Mouse (Mus musculus): ENCODE data around the gene St13.

St13 gene

DNA sequence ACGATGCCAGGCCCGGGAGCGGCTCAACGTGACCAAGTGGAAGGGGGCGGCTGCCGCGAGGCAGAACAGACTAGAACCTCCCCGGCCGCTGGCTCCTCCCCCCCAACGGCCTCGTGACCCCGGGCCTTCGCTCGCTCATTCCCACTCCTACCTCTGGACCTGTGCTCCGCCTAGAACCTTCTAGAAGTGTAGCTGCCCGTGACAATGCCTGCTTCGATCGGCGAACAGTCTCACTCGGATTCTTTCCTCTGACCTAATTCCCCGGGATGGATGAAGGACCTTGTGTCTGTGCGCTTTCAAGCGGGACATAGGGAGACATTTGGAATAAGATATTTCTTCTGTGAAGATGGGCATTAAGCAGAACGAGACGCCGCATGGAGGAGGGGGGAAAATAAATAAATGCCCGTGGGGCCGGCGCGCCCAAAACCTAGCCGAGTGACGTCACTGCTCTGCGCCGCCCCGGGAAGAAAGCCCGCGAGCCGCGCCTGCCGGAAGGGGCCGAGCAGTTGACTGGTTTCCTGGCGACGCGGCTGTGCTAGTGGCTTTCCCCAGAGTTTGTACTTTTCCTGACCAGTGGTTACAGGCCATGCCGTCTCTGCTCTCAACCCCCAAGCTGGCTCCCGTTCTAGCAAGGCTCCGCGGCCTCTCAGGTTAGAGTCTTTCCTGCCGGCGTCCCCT lies at the start of gene St13, which contains the start of gene Xpnpep3:
St13 (minus strand) TSS at position 440 of the 678 bp plus-strand sequence.
Xpnpep3 (plus strand) TSS at position 501 of the 678 bp plus-strand sequence.
- peaks cover 43% of the 10 kb centered on the region for H3K4me1 ChIP-seq (replicated peaks; ENCODE audit: low read depth, low read length)
- H3K36me3 ChIP-seq (ENCODE audit: insufficient read depth, low read length), result peaks cover 39% of the 10 kb centered on the region
- H3K27me3 ChIP-seq (ENCODE audit: insufficient read depth, low read length), result no peaks in the 10 kb centered on the region
- peak within 1 kb of the TSS; percentile 99 for H3K4me3 ChIP-seq (replicated peaks; ENCODE audit: low read length)
- TF ChIP-seq CTCF (conservative IDR thresholded peaks at IDR 0.05; ENCODE audit: low read length) (no peak), NANOG (IDR thresholded peaks at IDR 0.05; ENCODE audit: borderline replicate concordance, low read length) (no peak), POU5F1 (IDR thresholded peaks at IDR 0.05; ENCODE audit: borderline replicate concordance, low read length) (no peak)
- no peaks in the 10 kb centered on the region for H3K9me3 ChIP-seq (ENCODE audit: low read length)

DNA sequence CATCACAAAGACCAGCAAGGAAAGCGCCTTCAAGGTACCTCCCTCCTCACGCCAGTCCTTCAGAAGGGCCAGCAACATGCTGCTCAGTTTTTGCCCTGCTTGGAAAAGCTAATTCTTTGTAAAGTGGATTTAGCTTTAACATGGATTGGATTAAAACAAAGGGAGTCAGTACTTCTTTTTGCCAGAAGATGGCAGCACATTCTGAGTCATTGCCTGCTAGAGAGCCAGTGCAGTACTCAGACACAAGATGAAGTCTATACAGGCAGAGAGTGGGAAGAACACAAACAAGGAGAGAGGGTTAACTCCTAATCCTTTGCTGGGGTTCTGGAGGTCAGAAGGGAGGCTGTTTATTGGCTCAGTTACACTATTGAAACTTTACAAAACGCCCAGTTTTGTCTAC lies 48.6 kb upstream of the St13 start:
- H3K36me3 ChIP-seq (ENCODE audit: insufficient read depth, low read length), result peaks cover 78% of the 10 kb centered on the region
- H3K9me3 ChIP-seq (ENCODE audit: low read length), result no peaks in the 10 kb centered on the region
- TF ChIP-seq NANOG (IDR thresholded peaks at IDR 0.05; ENCODE audit: borderline replicate concordance, low read length) (no peak), CTCF (conservative IDR thresholded peaks at IDR 0.05; ENCODE audit: low read length) (peak; percentile 93)
- 0 out of 2 replicates have a peak, but pooled peaks cover 2% of the 10 kb centered on the region for H3K4me1 ChIP-seq (replicated peaks; ENCODE audit: low read depth, low read length)
- H3K27me3 ChIP-seq (ENCODE audit: insufficient read depth, low read length), result no peaks in the 10 kb centered on the region
- H3K4me3 ChIP-seq (replicated peaks; ENCODE audit: low read length), result no peak overlapping the region

DNA sequence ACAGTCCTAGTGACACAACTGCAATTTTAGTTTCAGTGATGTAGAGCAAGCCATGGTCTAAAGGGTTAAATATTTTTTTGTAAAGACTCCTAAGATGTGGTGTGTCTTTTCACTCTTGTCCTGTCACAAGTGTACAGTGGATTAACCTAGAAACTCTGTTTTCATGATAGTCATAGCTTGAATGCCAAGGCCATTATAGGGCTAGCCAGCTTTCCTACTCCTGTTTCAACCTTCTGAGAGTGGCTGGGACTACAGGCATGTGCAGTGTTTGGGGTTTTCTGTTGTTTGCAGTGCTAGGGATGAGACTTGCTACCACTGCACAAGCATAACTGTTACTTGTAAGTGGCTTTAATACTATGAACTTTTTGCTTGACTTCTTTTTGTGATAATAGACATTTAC lies 39.4 kb upstream of the St13 start:
- H3K36me3 ChIP-seq (ENCODE audit: insufficient read depth, low read length), result peaks cover 62% of the 10 kb centered on the region
- TF ChIP-seq CTCF (conservative IDR thresholded peaks at IDR 0.05; ENCODE audit: low read length) (no peak), POU5F1 (IDR thresholded peaks at IDR 0.05; ENCODE audit: borderline replicate concordance, low read length) (no peak), NANOG (IDR thresholded peaks at IDR 0.05; ENCODE audit: borderline replicate concordance, low read length) (no peak)
- no peak overlapping the region for H3K4me3 ChIP-seq (replicated peaks; ENCODE audit: low read length)
- H3K9me3 ChIP-seq (ENCODE audit: low read length), result no peaks in the 10 kb centered on the region
- H3K4me1 ChIP-seq (replicated peaks; ENCODE audit: low read depth, low read length), result no peaks in the 10 kb centered on the region
- H3K27me3 ChIP-seq (ENCODE audit: insufficient read depth, low read length), result no peaks in the 10 kb centered on the region

DNA sequence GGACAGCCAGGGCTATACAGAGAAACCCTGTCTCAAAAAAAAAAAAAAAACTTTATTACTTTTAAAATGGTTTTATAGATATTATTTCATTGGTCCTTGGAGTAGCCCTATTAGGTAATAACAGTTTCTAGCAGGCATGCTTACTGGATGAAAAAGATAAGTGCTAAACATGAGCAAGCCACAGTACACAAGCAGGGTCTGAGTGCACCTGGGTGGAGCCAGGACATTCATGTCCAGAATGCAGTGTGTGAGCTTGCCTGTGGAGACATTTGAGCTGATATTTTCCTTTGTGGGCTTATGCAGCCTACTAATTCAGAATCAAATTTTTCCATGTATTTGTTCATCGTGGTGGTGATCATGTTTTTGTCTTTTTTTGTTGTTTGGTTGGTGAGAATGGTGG lies 38.5 kb upstream of the St13 start:
- no peak for TF ChIP-seq POU5F1 (IDR thresholded peaks at IDR 0.05; ENCODE audit: borderline replicate concordance, low read length)
- Histone ChIP-seq H3K27me3 (ENCODE audit: insufficient read depth, low read length) (no peaks in the 10 kb centered on the region), H3K4me1 (replicated peaks; ENCODE audit: low read depth, low read length) (no peaks in the 10 kb centered on the region), H3K4me3 (replicated peaks; ENCODE audit: low read length) (no peak overlapping the region), H3K9me3 (ENCODE audit: low read length) (no peaks in the 10 kb centered on the region), H3K36me3 (ENCODE audit: insufficient read depth, low read length) (peaks cover 55% of the 10 kb centered on the region)

DNA sequence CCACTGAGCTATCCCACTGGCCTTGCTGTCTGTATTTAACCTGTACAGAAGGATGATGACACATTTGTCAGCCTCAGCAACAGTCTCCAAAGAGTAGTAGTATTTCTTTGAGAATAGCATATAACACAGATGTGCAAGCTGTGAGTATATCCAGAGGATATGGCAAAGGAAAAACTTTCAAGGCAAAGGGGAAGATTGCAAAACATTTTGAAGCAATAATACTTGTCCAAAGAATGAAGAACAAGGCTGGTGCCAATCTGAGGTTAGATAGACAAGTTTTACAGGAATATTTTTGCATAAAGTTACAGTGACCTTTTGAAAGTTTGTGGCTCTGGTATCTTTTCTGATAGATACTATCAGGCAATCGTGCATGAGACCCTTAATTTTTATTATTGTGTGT lies 31.3 kb upstream of the St13 start:
- Histone ChIP-seq H3K4me3 (replicated peaks; ENCODE audit: low read length) (no peak overlapping the region), H3K36me3 (ENCODE audit: insufficient read depth, low read length) (peaks cover 72% of the 10 kb centered on the region), H3K27me3 (ENCODE audit: insufficient read depth, low read length) (no peaks in the 10 kb centered on the region), H3K4me1 (replicated peaks; ENCODE audit: low read depth, low read length) (no peaks in the 10 kb centered on the region), H3K9me3 (ENCODE audit: low read length) (no peaks in the 10 kb centered on the region)
- TF ChIP-seq CTCF (conservative IDR thresholded peaks at IDR 0.05; ENCODE audit: low read length) (no peak), NANOG (IDR thresholded peaks at IDR 0.05; ENCODE audit: borderline replicate concordance, low read length) (no peak), POU5F1 (IDR thresholded peaks at IDR 0.05; ENCODE audit: borderline replicate concordance, low read length) (no peak)

DNA sequence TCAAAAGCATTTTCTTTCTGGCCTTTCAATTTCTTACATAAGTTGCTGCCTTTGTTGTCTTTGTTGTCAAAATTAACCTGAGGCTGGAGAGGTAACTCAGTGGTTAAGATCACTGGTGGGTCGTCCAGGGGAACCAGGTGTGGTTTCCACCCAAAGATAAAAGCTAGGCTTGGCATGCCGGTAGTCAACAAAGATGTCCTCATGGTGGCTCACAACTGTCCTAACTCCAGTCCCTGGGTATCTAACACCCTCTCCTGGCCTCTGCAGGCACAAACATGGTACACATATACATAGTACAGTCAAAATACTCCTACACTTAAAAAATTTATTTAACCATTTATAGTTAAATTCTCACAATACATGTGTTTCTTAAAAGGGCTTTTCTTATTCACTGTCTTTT lies 28.1 kb upstream of the St13 start:
- H3K36me3 ChIP-seq (ENCODE audit: insufficient read depth, low read length), result peaks cover 59% of the 10 kb centered on the region
- peaks cover 14% of the 10 kb centered on the region for H3K4me1 ChIP-seq (replicated peaks; ENCODE audit: low read depth, low read length)
- no peak overlapping the region for H3K4me3 ChIP-seq (replicated peaks; ENCODE audit: low read length)
- no peaks in the 10 kb centered on the region for H3K9me3 ChIP-seq (ENCODE audit: low read length)
- no peaks in the 10 kb centered on the region for H3K27me3 ChIP-seq (ENCODE audit: insufficient read depth, low read length)
- TF ChIP-seq POU5F1 (IDR thresholded peaks at IDR 0.05; ENCODE audit: borderline replicate concordance, low read length) (no peak), CTCF (conservative IDR thresholded peaks at IDR 0.05; ENCODE audit: low read length) (no peak), NANOG (IDR thresholded peaks at IDR 0.05; ENCODE audit: borderline replicate concordance, low read length) (no peak)

DNA sequence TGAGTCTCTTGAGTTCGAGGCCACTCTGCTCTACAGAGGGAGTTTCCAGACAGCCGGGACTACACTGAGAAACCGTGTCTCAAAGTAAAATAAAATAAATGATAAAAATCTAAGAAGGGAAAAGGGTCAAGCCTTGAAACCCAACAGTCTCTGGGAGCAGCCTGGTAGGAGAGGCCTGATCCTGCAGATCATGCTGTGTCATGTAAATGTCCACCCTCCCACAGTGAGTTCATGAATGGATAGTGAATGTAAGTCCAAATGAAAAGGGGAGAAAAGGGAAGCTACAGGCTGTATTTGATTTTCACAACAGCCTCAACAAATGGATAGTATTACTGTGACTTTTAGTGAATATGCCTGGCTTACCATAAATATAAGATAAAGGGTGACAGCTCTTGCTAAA lies 25.4 kb upstream of the St13 start:
- H3K9me3 ChIP-seq (ENCODE audit: low read length), result no peaks in the 10 kb centered on the region
- no peak for TF ChIP-seq POU5F1 (IDR thresholded peaks at IDR 0.05; ENCODE audit: borderline replicate concordance, low read length)
- no peak for TF ChIP-seq NANOG (IDR thresholded peaks at IDR 0.05; ENCODE audit: borderline replicate concordance, low read length)
- no peak for TF ChIP-seq CTCF (conservative IDR thresholded peaks at IDR 0.05; ENCODE audit: low read length)
- no peaks in the 10 kb centered on the region for H3K27me3 ChIP-seq (ENCODE audit: insufficient read depth, low read length)
- peaks cover 14% of the 10 kb centered on the region for H3K4me1 ChIP-seq (replicated peaks; ENCODE audit: low read depth, low read length)
- peaks cover 37% of the 10 kb centered on the region for H3K36me3 ChIP-seq (ENCODE audit: insufficient read depth, low read length)
- H3K4me3 ChIP-seq (replicated peaks; ENCODE audit: low read length), result no peak overlapping the region

DNA sequence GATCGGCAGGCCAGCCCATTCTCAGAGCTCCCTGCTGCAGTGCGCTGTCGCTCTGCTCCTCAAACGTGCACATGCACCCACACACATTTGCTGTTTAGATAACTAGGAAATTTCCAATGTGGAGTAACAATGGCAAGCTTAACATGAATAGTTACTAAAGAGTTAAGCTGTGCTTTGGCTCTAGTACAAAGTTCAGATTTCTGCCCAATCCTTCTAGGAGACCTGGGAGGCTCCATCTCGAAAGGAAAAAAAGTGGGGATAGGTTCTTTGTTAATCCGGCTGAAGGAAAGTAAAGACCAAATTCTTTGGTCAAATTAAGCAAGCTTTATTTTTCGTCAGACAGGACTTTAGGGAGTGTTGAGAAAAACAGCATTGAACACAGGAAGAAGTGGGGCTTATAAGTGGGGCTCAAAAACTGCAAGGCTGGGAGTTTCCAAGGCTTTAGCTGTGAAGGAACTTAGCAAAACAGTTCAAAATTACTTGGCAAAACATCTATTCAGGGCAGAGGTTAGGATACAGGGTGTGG lies 22.3 kb upstream of the St13 start:
- no peaks in the 10 kb centered on the region for H3K27me3 ChIP-seq (ENCODE audit: insufficient read depth, low read length)
- no peak for TF ChIP-seq POU5F1 (IDR thresholded peaks at IDR 0.05; ENCODE audit: borderline replicate concordance, low read length)
- no peak for TF ChIP-seq NANOG (IDR thresholded peaks at IDR 0.05; ENCODE audit: borderline replicate concordance, low read length)
- no peak for TF ChIP-seq CTCF (conservative IDR thresholded peaks at IDR 0.05; ENCODE audit: low read length)
- no peak overlapping the region for H3K4me3 ChIP-seq (replicated peaks; ENCODE audit: low read length)
- peaks cover 23% of the 10 kb centered on the region for H3K36me3 ChIP-seq (ENCODE audit: insufficient read depth, low read length)
- no peaks in the 10 kb centered on the region for H3K9me3 ChIP-seq (ENCODE audit: low read length)
- H3K4me1 ChIP-seq (replicated peaks; ENCODE audit: low read depth, low read length), result peaks cover 27% of the 10 kb centered on the region

DNA sequence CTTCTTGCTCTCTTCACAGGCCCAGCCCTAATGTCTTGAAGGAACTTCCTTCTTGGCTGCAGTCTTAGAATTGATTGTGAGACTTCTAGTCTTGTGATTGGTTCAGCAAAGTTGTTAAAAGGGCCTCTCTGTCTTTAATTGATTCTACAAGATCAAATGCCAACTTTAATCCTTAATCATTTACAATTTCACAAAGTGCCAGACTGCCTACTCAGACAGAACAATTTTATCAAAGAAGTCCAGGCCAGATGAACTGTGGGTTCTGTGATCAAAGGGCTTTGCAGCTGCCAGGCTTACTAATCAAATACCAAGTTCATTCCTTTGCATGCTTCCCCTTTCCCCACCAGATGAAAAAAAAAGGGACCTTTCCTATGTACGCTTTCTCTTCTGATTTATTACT lies 21.6 kb upstream of the St13 start:
- Histone ChIP-seq H3K9me3 (ENCODE audit: low read length) (no peaks in the 10 kb centered on the region), H3K4me1 (replicated peaks; ENCODE audit: low read depth, low read length) (peaks cover 32% of the 10 kb centered on the region), H3K36me3 (ENCODE audit: insufficient read depth, low read length) (peaks cover 20% of the 10 kb centered on the region), H3K4me3 (replicated peaks; ENCODE audit: low read length) (no peak overlapping the region), H3K27me3 (ENCODE audit: insufficient read depth, low read length) (no peaks in the 10 kb centered on the region)
- TF ChIP-seq POU5F1 (IDR thresholded peaks at IDR 0.05; ENCODE audit: borderline replicate concordance, low read length), result no peak
- no peak for TF ChIP-seq NANOG (IDR thresholded peaks at IDR 0.05; ENCODE audit: borderline replicate concordance, low read length)
- no peak for TF ChIP-seq CTCF (conservative IDR thresholded peaks at IDR 0.05; ENCODE audit: low read length)
